ENCODE assay signal across 12 mouse cellular contexts in genomic region chr9:52203189-52203588, GRCm38 (mm10). TPM values are rescaled to one million over a fixed set of nuclear protein-coding genes. Genes with fewer than 3 reads are reported as not detected.
DNase-seq lines count a peak whose midpoint lies in the region; ATAC-seq and TF ChIP-seq lines count a peak whose summit lies in the region.
"Had no signal": no experiment of that assay in that cellular context is flagged by ENCODE, and none has a peak within 500 bp of the region (broad histone marks: within the 10 kb centered on the region; RNA-seq: fewer than 3 reads in every experiment).

No protein-coding gene starts in this region.

- DNase-seq in lung, embryonic 14.5 days: peak; percentile 2
- no peak for DNase-seq in lung, adult 18-20 months
- DNase-seq in frontal cortex, postnatal 10 days (ENCODE audit: low spot score in 2 of 2): peak; percentile 6 to 11
- DNase-seq in left cerebral cortex, postnatal 14 days (ENCODE audit: low spot score in 2 of 2): peak; percentile 52 to 57
- DNase-seq in telencephalon, adult 2 months (ENCODE audit: low read depth, low spot score): peak; percentile 54
- no peak for DNase-seq in kidney, adult 11 months
- DNase-seq: heart, adult 2 months; lung, postnatal 14 days; thymus, postnatal 25 days had no signal

- 58% methylated on average over 4 of the region's 4 CpGs for WGBS in lung, embryonic 14.5 days

- no peak for TF ChIP-seq CTCF in lung, embryonic 14.5 days (IDR thresholded peaks at IDR 0.05; ENCODE audit: low read depth)

- no peaks in the 10 kb centered on the region for H3K9me3 ChIP-seq in lung, embryonic 14.5 days (ENCODE audit: low read depth, low read length)
- H3K9me3 ChIP-seq: limb, embryonic 12.5 days had no signal

- no peak overlapping the region for H3K4me3 ChIP-seq in lung, embryonic 14.5 days (ENCODE audit: low read depth, low read length)
- H3K4me3 ChIP-seq: heart, adult 2 months; limb, embryonic 12.5 days had no signal

- H3K9ac ChIP-seq in lung, embryonic 14.5 days: no peak overlapping the region
- H3K9ac ChIP-seq: limb, embryonic 12.5 days had no signal

- no peak overlapping the region for H3K4me2 ChIP-seq in lung, embryonic 14.5 days
- H3K4me2 ChIP-seq: limb, embryonic 12.5 days had no signal

- no peaks in the 10 kb centered on the region for H3K27me3 ChIP-seq in lung, embryonic 14.5 days (ENCODE audit: insufficient read depth, low read length)
- H3K27me3 ChIP-seq: limb, embryonic 12.5 days had no signal

- intact Hi-C loops in left cerebral cortex, postnatal 14 days (cut with DNase I): no loop called here

- no peaks in the 10 kb centered on the region for H3K36me3 ChIP-seq in lung, embryonic 14.5 days (ENCODE audit: insufficient read depth)
- H3K36me3 ChIP-seq: limb, embryonic 12.5 days had no signal

- H3K4me1 ChIP-seq in lung, embryonic 14.5 days (ENCODE audit: insufficient read depth): no peaks in the 10 kb centered on the region
- H3K4me1 ChIP-seq: limb, embryonic 12.5 days had no signal

- no peak for ATAC-seq in lung, embryonic 14.5 days (ENCODE audit: insufficient read depth)
- ATAC-seq in cerebellum, adult (ENCODE audit: insufficient number of reproducible peaks, low FRiP score, low TSS enrichment): no peak
- ATAC-seq: midbrain, embryonic 16.5 days had no signal

- H3K27ac ChIP-seq in lung, embryonic 14.5 days (ENCODE audit: low read depth): no peak overlapping the region
- H3K27ac ChIP-seq: heart, adult 2 months; limb, embryonic 12.5 days had no signal

RNA-seq across cellular contexts. Expression of gene Zc3h12c, which starts 34.8 kb away (rescaled TPM):
- polyA plus RNA-seq in lung, embryonic 14.5 days (2014; fragmentation: Nextera tagmentation; extraction: Ambion mirVana): 4.5 and 4.7 TPM in 2 replicates
- total RNA-seq in left cerebral cortex, postnatal 14 days (2021): 10 to 100 TPM; 10.7 to 10.9 TPM

Comparison
In these comparisons a context has a peak if more than half of its experiments do, and no peak if none do; other contexts are left out.
1. DNase-seq: peak in lung, embryonic 14.5 days (single experiment), frontal cortex, postnatal 10 days (2 of 2), left cerebral cortex, postnatal 14 days (2 of 2) and telencephalon, adult 2 months (single experiment); none in lung, adult 18-20 months (0 of 2) and kidney, adult 11 months (single experiment).